In the genomic region with DNA sequence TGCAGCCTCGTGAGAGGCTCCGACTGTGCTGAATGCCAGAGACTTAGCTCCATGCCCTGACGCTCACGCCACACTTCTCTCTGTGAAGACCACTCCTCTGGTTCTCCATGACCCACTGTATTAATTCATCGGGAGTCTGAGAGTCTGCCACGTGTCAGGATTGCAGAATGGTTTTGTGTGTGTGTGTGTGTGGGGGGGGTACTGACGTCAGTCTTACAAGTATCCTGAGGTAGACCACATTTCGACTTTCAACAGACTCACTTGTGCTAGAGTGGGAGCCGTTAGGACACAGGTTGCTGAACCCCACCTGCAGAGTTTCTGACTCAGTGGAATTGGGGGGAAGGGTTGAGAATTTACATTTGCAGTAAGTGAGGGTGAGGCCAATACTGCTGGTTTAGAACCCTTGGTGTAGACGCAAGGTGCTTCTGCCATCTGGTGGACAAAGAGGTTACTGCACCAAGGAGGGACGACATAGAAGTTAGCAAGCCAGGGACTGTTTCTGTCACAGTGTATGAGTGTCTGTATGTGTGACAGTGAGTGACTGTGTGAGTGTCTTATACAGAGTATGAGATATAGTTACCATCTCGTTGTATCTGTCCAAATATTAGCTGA, we compare ENCODE assay signal across 9 mouse cellular contexts. TPM values are rescaled to one million over a fixed set of nuclear protein-coding genes. Genes with fewer than 3 reads are reported as not detected.
DNase-seq lines count a peak whose midpoint lies in the region; ATAC-seq and TF ChIP-seq lines count a peak whose summit lies in the region.
"Had no signal": no experiment of that assay in that cellular context is flagged by ENCODE, and none has a peak within 500 bp of the region (broad histone marks: within the 10 kb centered on the region; RNA-seq: fewer than 3 reads in every experiment).

No protein-coding gene starts in this region.

- peaks cover 0 to 21% of the 10 kb centered on the region in 2 experiments; a peak in 2 of 4 replicates for H3K4me1 ChIP-seq in CH12.LX (ENCODE audit: control insufficient read depth in 1 of 2, insufficient read depth in 2 of 2)
- no peaks in the 10 kb centered on the region for H3K4me1 ChIP-seq in bone marrow macrophage, adult 2 months (ENCODE audit: control insufficient read depth, insufficient read depth, low read length)
- H3K4me1 ChIP-seq in embryonic fibroblast, embryonic 13.5 days (ENCODE audit: control insufficient read depth, insufficient read depth, low read length): no peaks in the 10 kb centered on the region
- H3K4me1 ChIP-seq in heart, embryonic 15.5 days (replicated peaks): peaks cover 11% of the 10 kb centered on the region; the same call in 1 of the 2 replicates
- H3K4me1 ChIP-seq in liver, postnatal 0 days (ENCODE audit: insufficient read depth): no peaks in the 10 kb centered on the region
- H3K4me1 ChIP-seq in neural tube, embryonic 14.5 days (ENCODE audit: control insufficient read depth, insufficient read depth, low read length): no peaks in the 10 kb centered on the region
- H3K4me1 ChIP-seq in thymus, adult 2 months (replicated peaks; ENCODE audit: control insufficient read depth, insufficient read depth, low read length): peaks cover 18% of the 10 kb centered on the region
- H3K4me1 ChIP-seq: liver, embryonic 15.5 days had no signal

- dilution Hi-C loops in CH12.LX (cut with MboI; ENCODE audit: extremely low pct_ligation_motif_present, extremely low pct_unique_long_range_greater_than_20kb, low sequenced_read_pairs): no loop called here

- H3K27me3 ChIP-seq in CH12.LX (replicated peaks): no peaks in the 10 kb centered on the region
- no peaks in the 10 kb centered on the region for H3K27me3 ChIP-seq in heart, embryonic 15.5 days
- no peaks in the 10 kb centered on the region for H3K27me3 ChIP-seq in liver, postnatal 0 days (ENCODE audit: insufficient read depth, low read length)
- no peaks in the 10 kb centered on the region for H3K27me3 ChIP-seq in neural tube, embryonic 14.5 days (ENCODE audit: control insufficient read depth, insufficient read depth, low read length)
- H3K27me3 ChIP-seq in thymus, adult 2 months (ENCODE audit: control insufficient read depth, insufficient read depth, low read length): no peaks in the 10 kb centered on the region
- H3K27me3 ChIP-seq: liver, embryonic 15.5 days had no signal

- H3K9me3 ChIP-seq in CH12.LX (replicated peaks; ENCODE audit: low read length): peaks cover 3% of the 10 kb centered on the region
- H3K9me3 ChIP-seq in heart, embryonic 15.5 days (replicated peaks): no peaks in the 10 kb centered on the region
- no peaks in the 10 kb centered on the region for H3K9me3 ChIP-seq in liver, postnatal 0 days (ENCODE audit: low read length)
- H3K9me3 ChIP-seq in neural tube, embryonic 14.5 days (ENCODE audit: control insufficient read depth, low read length): no peaks in the 10 kb centered on the region
- H3K9me3 ChIP-seq: liver, embryonic 15.5 days had no signal

- peak; percentile 95 for TF ChIP-seq RAD21 in CH12.LX (IDR thresholded peaks at IDR 0.05; ENCODE audit: low read depth, low read length)

- DNase-seq in CH12.LX (ENCODE audit: extremely low read depth): peak; percentile 85
- peak; percentile 74 to 91 for DNase-seq in kidney, postnatal 36 days
- DNase-seq in liver, postnatal 0 days: peak; percentile 74
- peak; percentile 91 for DNase-seq in thymus, adult 2 months

- H3K4me2 ChIP-seq in CH12.LX (ENCODE audit: insufficient read depth, low read depth, poor library complexity, severe bottlenecking): no peak overlapping the region
- peak overlapping the region; percentile 9; the same call in 1 of the 2 replicates for H3K4me2 ChIP-seq in heart, embryonic 15.5 days
- no peak overlapping the region for H3K4me2 ChIP-seq in liver, postnatal 0 days (ENCODE audit: low read depth, low read length)
- no peak overlapping the region for H3K4me2 ChIP-seq in neural tube, embryonic 14.5 days (ENCODE audit: low read depth, low read length)
- H3K4me2 ChIP-seq: liver, embryonic 15.5 days had no signal

- in situ Hi-C loops in CH12.LX (cut with MboI; ENCODE audit: low pct_ligation_motif_present, low pct_unique_long_range_greater_than_20kb, low sequenced_read_pairs): loop anchor here (10.0 kb wide), 1 partner anchor 234 kb away; no protein-coding TSS in a partner anchor

- peak; percentile 91 to 99 for TF ChIP-seq CTCF in CH12.LX (conservative IDR thresholded peaks at IDR 0.05 in 1 of 2, IDR thresholded peaks at IDR 0.05 in 1 of 2; ENCODE audit: low read depth in 2 of 2, low read length in 2 of 2)
- peak; percentile 79 for TF ChIP-seq CTCF in bone marrow macrophage, adult 2 months (IDR thresholded peaks at IDR 0.05; ENCODE audit: low read depth, low read length)
- peak; percentile 86 for TF ChIP-seq CTCF in embryonic fibroblast, embryonic 13.5 days (IDR thresholded peaks at IDR 0.05; ENCODE audit: borderline replicate concordance, insufficient read depth, low read length)
- TF ChIP-seq CTCF in liver, postnatal 0 days (IDR thresholded peaks at IDR 0.05; ENCODE audit: low read depth): peak; percentile 93
- TF ChIP-seq CTCF in thymus, adult 2 months (IDR thresholded peaks at IDR 0.05; ENCODE audit: borderline replicate concordance, control insufficient read depth, extremely low read depth, insufficient read depth, low read length, poor library complexity): no peak

- no peak; the same call in 1 of the 2 replicates for ATAC-seq in heart, embryonic 15.5 days (replicated peaks; ENCODE audit: insufficient number of reproducible peaks, insufficient read depth, low FRiP score, low read depth)
- ATAC-seq in liver, postnatal 0 days: peak; percentile 35; the same call in 1 of the 2 replicates
- peak; percentile 83 for ATAC-seq in neural tube, embryonic 14.5 days (ENCODE audit: low read depth)

- H3K4me3 ChIP-seq in CH12.LX (replicated peaks in 1 of 3; ENCODE audit: low read depth in 2 of 3, low read length in 2 of 3, poor library complexity in 1 of 3): no peak overlapping the region
- no peak overlapping the region for H3K4me3 ChIP-seq in bone marrow macrophage, adult 2 months (ENCODE audit: insufficient read depth, low read length)
- no peak overlapping the region for H3K4me3 ChIP-seq in embryonic fibroblast, embryonic 13.5 days (ENCODE audit: insufficient read depth, low read length)
- H3K4me3 ChIP-seq in heart, embryonic 15.5 days: no peak overlapping the region
- no peak overlapping the region for H3K4me3 ChIP-seq in liver, postnatal 0 days (ENCODE audit: low read depth, low read length)
- no peak overlapping the region for H3K4me3 ChIP-seq in neural tube, embryonic 14.5 days (ENCODE audit: low read depth, low read length)
- no peak overlapping the region for H3K4me3 ChIP-seq in thymus, adult 2 months (ENCODE audit: control insufficient read depth, insufficient read depth, low read length)
- H3K4me3 ChIP-seq: liver, embryonic 15.5 days had no signal

- H3K9ac ChIP-seq in CH12.LX (ENCODE audit: insufficient read depth, low read depth): no peak overlapping the region
- no peak overlapping the region for H3K9ac ChIP-seq in heart, embryonic 15.5 days
- H3K9ac ChIP-seq in liver, postnatal 0 days (replicated peaks): no peak overlapping the region
- no peak overlapping the region for H3K9ac ChIP-seq in neural tube, embryonic 14.5 days (replicated peaks; ENCODE audit: low read depth, low read length)
- H3K9ac ChIP-seq: liver, embryonic 15.5 days had no signal

- TF ChIP-seq POLR2A in CH12.LX (IDR thresholded peaks at IDR 0.05; ENCODE audit: low read depth, low read length): no peak
- no peak for TF ChIP-seq POLR2A in bone marrow macrophage, adult 2 months (IDR thresholded peaks at IDR 0.05; ENCODE audit: borderline replicate concordance, low read depth, low read length)
- no peak for TF ChIP-seq POLR2A in embryonic fibroblast, embryonic 13.5 days (IDR thresholded peaks at IDR 0.05; ENCODE audit: low read depth, low read length)
- no peak for TF ChIP-seq POLR2A in thymus, adult 2 months (IDR thresholded peaks at IDR 0.05; ENCODE audit: control insufficient read depth, extremely low read depth, insufficient read depth, low read length, poor library complexity)

- TF ChIP-seq EP300 in CH12.LX (IDR thresholded peaks at IDR 0.05; ENCODE audit: low read length): no peak
- no peak for TF ChIP-seq EP300 in liver, postnatal 0 days (IDR thresholded peaks at IDR 0.05; ENCODE audit: low read depth)

- 36% methylated on average over 12 of the region's 12 CpGs for WGBS in heart, embryonic 15.5 days
- WGBS in liver, postnatal 0 days (ENCODE audit: insufficient replicate concordance): 37% methylated on average over 12 of the region's 12 CpGs
- WGBS in neural tube, embryonic 14.5 days: 46% methylated on average over 12 of the region's 12 CpGs
- WGBS in thymus, adult 2 months: 37% methylated on average over 12 of the region's 12 CpGs

- no peak overlapping the region for H3K27ac ChIP-seq in CH12.LX (ENCODE audit: insufficient read depth, low read depth)
- H3K27ac ChIP-seq in bone marrow macrophage, adult 2 months (ENCODE audit: insufficient read depth, low read depth, low read length): no peak overlapping the region
- H3K27ac ChIP-seq in embryonic fibroblast, embryonic 13.5 days (ENCODE audit: insufficient read depth, low read length): no peak overlapping the region
- H3K27ac ChIP-seq in heart, embryonic 15.5 days: no peak overlapping the region
- no peak overlapping the region for H3K27ac ChIP-seq in liver, postnatal 0 days (ENCODE audit: low read depth)
- no peak overlapping the region for H3K27ac ChIP-seq in neural tube, embryonic 14.5 days (ENCODE audit: low read depth, low read length)
- peak overlapping the region; percentile 52; the same call in 1 of the 2 replicates for H3K27ac ChIP-seq in thymus, adult 2 months (ENCODE audit: control insufficient read depth, insufficient read depth, low read length)
- H3K27ac ChIP-seq: liver, embryonic 15.5 days had no signal

- no peaks in the 10 kb centered on the region for H3K79me2 ChIP-seq in CH12.LX (replicated peaks; ENCODE audit: control insufficient read depth, extremely low read depth, insufficient read depth, poor library complexity, severe bottlenecking)

- H3K36me3 ChIP-seq in CH12.LX (replicated peaks in 1 of 2; ENCODE audit: control insufficient read depth in 1 of 2, insufficient read depth in 1 of 2, low read length in 1 of 2): peaks cover 0 to 6% of the 10 kb centered on the region in 2 experiments
- H3K36me3 ChIP-seq in heart, embryonic 15.5 days: no peaks in the 10 kb centered on the region
- H3K36me3 ChIP-seq in liver, postnatal 0 days (replicated peaks; ENCODE audit: insufficient read depth, low read length): no peaks in the 10 kb centered on the region
- H3K36me3 ChIP-seq in neural tube, embryonic 14.5 days (ENCODE audit: control insufficient read depth, insufficient read depth, low read length): no peaks in the 10 kb centered on the region
- no peaks in the 10 kb centered on the region for H3K36me3 ChIP-seq in thymus, adult 2 months (ENCODE audit: control insufficient read depth, insufficient read depth, low read length)
- H3K36me3 ChIP-seq: liver, embryonic 15.5 days had no signal

RNA-seq across cellular contexts. Expression of a gene that starts 11.5 kb away (rescaled TPM):
- total RNA-seq in CH12.LX (2012; rRNA removed): 0.76 and 0.85 TPM in 2 replicates
- 0.49 and 1.1 TPM in 2 replicates for total RNA-seq in CH12.LX (2014; rRNA removed)
- polyA plus RNA-seq in CH12.LX (2012; ENCODE audit: insufficient read length, low read depth): 1.4 and 1.6 TPM in 2 replicates
- not detected in 2 replicates for polyA plus RNA-seq in bone marrow macrophage, adult 2 months (2012; ENCODE audit: insufficient read depth, insufficient read length, missing spikeins)
- polyA plus RNA-seq in embryonic fibroblast, embryonic 13.5 days (2011; ENCODE audit: insufficient read length, low read depth, missing spikeins): 0.12 and 0.63 TPM in 2 replicates
- polyA plus RNA-seq in heart, embryonic 15.5 days (2015; fragmentation: Nextera tagmentation; extraction: Ambion mirVana): 0.28 and 0.49 TPM in 2 replicates
- polyA plus RNA-seq in liver, postnatal 0 days (2015; fragmentation: Nextera tagmentation; extraction: Ambion mirVana): 0.04 TPM in 1 of 2 replicates, not detected in the other
- 1.3 and 2.9 TPM in 2 replicates for polyA plus RNA-seq in neural tube, embryonic 14.5 days (2014; fragmentation: Nextera tagmentation; extraction: Ambion mirVana)
- 0.23 and 0.31 TPM in 2 replicates for polyA plus RNA-seq in thymus, adult 2 months (2012; rRNA removed)
